Mouse (Mus musculus) CH12.LX (cell line): ENCODE results near the gene Tbck. TPM values are rescaled to one million over a fixed set of nuclear protein-coding genes. Genes with fewer than 3 reads are reported as not detected.

ENCODE experiments used
- DNase-seq: peaks from one replicate; pipeline ENCODE4 v3.0.0-alpha.2; 2013; ENCODE audit errors: extremely low read depth
- H3K27ac ChIP-seq: 2 replicates; pipeline ENCODE4 v1.5.1; 2012; ENCODE audit warnings: low read depth, mild to moderate bottlenecking, control low read depth, moderate library complexity; ENCODE audit not compliant: insufficient read depth
- H3K27me3 ChIP-seq: replicated peaks from 2 replicates; pipeline ENCODE3; 2012; ENCODE audit warnings: inconsistent platforms
- H3K36me3 ChIP-seq, 2 experiments: replicated peaks in 1 of 2; 2 replicates each; pipeline versions ENCODE3 to v1.6.1; 2012; ENCODE audit warnings: inconsistent platforms in 1 of 2, low read length in 1 of 2, mild to moderate bottlenecking in 1 of 2, mixed read lengths in 1 of 2, moderate library complexity in 1 of 2; ENCODE audit not compliant: control insufficient read depth in 1 of 2, insufficient read depth in 1 of 2
- H3K4me1 ChIP-seq, 2 experiments: 2 replicates each; pipeline ENCODE4 v1.6.1; 2012; ENCODE audit warnings: inconsistent platforms in 1 of 2, moderate library complexity in 1 of 2; ENCODE audit not compliant: insufficient read depth in 2 of 2, control insufficient read depth in 1 of 2
- H3K4me2 ChIP-seq: 2 replicates; pipeline ENCODE4 v1.6.1; 2012; ENCODE audit warnings: low read depth, mild to moderate bottlenecking, control low read depth; ENCODE audit not compliant: poor library complexity, insufficient read depth, severe bottlenecking
- H3K4me3 ChIP-seq, 3 experiments: fragments of 150-350 bp in 1 of 3; sonication (generic) in 1 of 3; replicated peaks in 1 of 3; 2 replicates each; pipeline versions ENCODE3 to v1.5.1; 2011 to 2012; ENCODE audit warnings: low read depth in 2 of 3, low read length in 2 of 3, mild to moderate bottlenecking in 2 of 3, moderate library complexity in 2 of 3, control low read depth in 1 of 3, improper control_type of control experiment in 1 of 3, inconsistent platforms in 1 of 3, mixed read lengths in 1 of 3; ENCODE audit not compliant: poor library complexity in 1 of 3
- H3K79me2 ChIP-seq: replicated peaks from 2 replicates; pipeline ENCODE4 v1.6.1; 2012; ENCODE audit warnings: mild to moderate bottlenecking, moderate library complexity; ENCODE audit not compliant: control insufficient read depth, poor library complexity, insufficient read depth, severe bottlenecking; ENCODE audit errors: extremely low read depth
- H3K9ac ChIP-seq: 2 replicates; pipeline ENCODE4 v1.6.1; 2012; ENCODE audit warnings: low read depth, mild to moderate bottlenecking, control low read depth, moderate library complexity; ENCODE audit not compliant: insufficient read depth
- H3K9me3 ChIP-seq: replicated peaks from 2 replicates; pipeline ENCODE3; 2012; ENCODE audit warnings: low read length, inconsistent platforms, mixed read lengths
- BHLHE40 ChIP-seq: IDR thresholded peaks from 2 replicates; pipeline ENCODE4 v1.6.1; 2011; ENCODE audit warnings: mild to moderate bottlenecking, low read depth, low read length, improper control_type of control experiment
- CHD1 ChIP-seq: IDR thresholded peaks from 2 replicates; pipeline ENCODE4 v1.6.1; 2012; ENCODE audit warnings: low read depth, low read length, improper control_type of control experiment, inconsistent platforms
- CHD2 ChIP-seq: IDR thresholded peaks from 2 replicates; pipeline ENCODE4 v1.6.1; 2011; ENCODE audit warnings: low read length, improper control_type of control experiment
- CTCF ChIP-seq, 2 experiments: IDR thresholded peaks in 1 of 2; conservative IDR thresholded peaks in 1 of 2; 2 replicates each; pipeline ENCODE4 v1.5.1; 2011 to 2012; ENCODE audit warnings: low read depth in 2 of 2, low read length in 2 of 2, improper control_type of control experiment in 1 of 2, inconsistent platforms in 1 of 2, mild to moderate bottlenecking in 1 of 2, moderate library complexity in 1 of 2
- E2F4 ChIP-seq: IDR thresholded peaks from 2 replicates; pipeline ENCODE4 v1.6.1; 2011; ENCODE audit warnings: low read depth, low read length, improper control_type of control experiment; ENCODE audit not compliant: insufficient replicate concordance
- ELF1 ChIP-seq: IDR thresholded peaks from 2 replicates; pipeline ENCODE4 v1.6.1; 2014; ENCODE audit warnings: low read depth, mild to moderate bottlenecking, inconsistent platforms, low read length, improper control_type of control experiment
- EP300 ChIP-seq: IDR thresholded peaks from 2 replicates; pipeline ENCODE4 v1.6.1; 2011; ENCODE audit warnings: low read length, improper control_type of control experiment
- ETS1 ChIP-seq: conservative IDR thresholded peaks from 2 replicates; pipeline ENCODE4 v1.6.1; 2012; ENCODE audit warnings: low read depth, mild to moderate bottlenecking, inconsistent platforms, low read length, improper control_type of control experiment, moderate library complexity
- GABPA ChIP-seq: IDR thresholded peaks from 2 replicates; pipeline ENCODE4 v1.6.1; 2012; ENCODE audit warnings: low read depth, low read length, improper control_type of control experiment, inconsistent platforms; ENCODE audit not compliant: insufficient replicate concordance
- HCFC1 ChIP-seq: IDR thresholded peaks from 2 replicates; pipeline ENCODE4 v1.6.1; 2012; ENCODE audit warnings: low read depth, mild to moderate bottlenecking, inconsistent platforms, low read length, improper control_type of control experiment
- IRF4 ChIP-seq: IDR thresholded peaks from 2 replicates; pipeline ENCODE4 v1.6.1; 2014; ENCODE audit warnings: low read depth, mild to moderate bottlenecking, inconsistent platforms, low read length, improper control_type of control experiment
- JUN ChIP-seq: IDR thresholded peaks from 2 replicates; pipeline ENCODE4 v1.6.1; 2011; ENCODE audit warnings: low read depth, mild to moderate bottlenecking, low read length, improper control_type of control experiment, moderate library complexity; ENCODE audit not compliant: insufficient read depth
- KAT2A ChIP-seq: IDR thresholded peaks from 2 replicates; pipeline ENCODE4 v1.6.1; 2012; ENCODE audit warnings: low read length, improper control_type of control experiment, inconsistent platforms; ENCODE audit not compliant: insufficient replicate concordance
- MAFK ChIP-seq: IDR thresholded peaks from 2 replicates; pipeline ENCODE4 v1.6.1; 2011; ENCODE audit warnings: low read length, improper control_type of control experiment; ENCODE audit not compliant: insufficient replicate concordance
- MAZ ChIP-seq: IDR thresholded peaks from 2 replicates; pipeline ENCODE4 v1.6.1; 2012; ENCODE audit warnings: low read depth, mild to moderate bottlenecking, inconsistent platforms, low read length, improper control_type of control experiment, moderate library complexity
- MEF2A ChIP-seq: IDR thresholded peaks from 2 replicates; pipeline ENCODE4 v1.6.1; 2014; ENCODE audit warnings: low read depth, mild to moderate bottlenecking, inconsistent platforms, low read length, improper control_type of control experiment, borderline replicate concordance
- MXI1 ChIP-seq: IDR thresholded peaks from 2 replicates; pipeline ENCODE4 v1.6.1; 2011; ENCODE audit warnings: mild to moderate bottlenecking, low read depth, low read length, improper control_type of control experiment
- NELFE ChIP-seq: IDR thresholded peaks from 2 replicates; pipeline ENCODE4 v1.6.1; 2011; ENCODE audit warnings: low read depth, low read length, improper control_type of control experiment
- NRF1 ChIP-seq: IDR thresholded peaks from 2 replicates; pipeline ENCODE4 v1.6.1; 2014; ENCODE audit warnings: low read depth, mild to moderate bottlenecking, inconsistent platforms, low read length, improper control_type of control experiment, moderate library complexity
- PAX5 ChIP-seq: IDR thresholded peaks from 2 replicates; pipeline ENCODE4 v1.6.1; 2012; ENCODE audit warnings: low read length, inconsistent platforms, mixed read lengths
- POLR2A ChIP-seq: IDR thresholded peaks from 2 replicates; pipeline ENCODE4 v1.6.1; 2011; ENCODE audit warnings: low read depth, mild to moderate bottlenecking, improper control_type of control experiment, low read length
- POLR2AphosphoS2 ChIP-seq: IDR thresholded peaks from 2 replicates; pipeline ENCODE4 v1.6.1; 2011; ENCODE audit warnings: low read depth, low read length, improper control_type of control experiment
- RCOR1 ChIP-seq: conservative IDR thresholded peaks from 2 replicates; pipeline ENCODE4 v1.6.1; 2012; ENCODE audit warnings: low read depth, mild to moderate bottlenecking, inconsistent platforms, low read length, improper control_type of control experiment
- SIN3A ChIP-seq: IDR thresholded peaks from 2 replicates; pipeline ENCODE4 v1.6.1; 2012; ENCODE audit warnings: low read length, improper control_type of control experiment, inconsistent platforms
- TBP ChIP-seq: conservative IDR thresholded peaks from 2 replicates; pipeline ENCODE4 v1.6.1; 2011; ENCODE audit warnings: low read depth, low read length, improper control_type of control experiment
- TCF12 ChIP-seq: IDR thresholded peaks from 2 replicates; pipeline ENCODE4 v1.6.1; 2014; ENCODE audit warnings: low read depth, mild to moderate bottlenecking, inconsistent platforms, low read length, improper control_type of control experiment
- ZC3H11A ChIP-seq: IDR thresholded peaks from 2 replicates; pipeline ENCODE4 v1.6.1; 2012; ENCODE audit warnings: low read depth, mild to moderate bottlenecking, inconsistent platforms, low read length, improper control_type of control experiment
- ZMIZ1 ChIP-seq: IDR thresholded peaks from 2 replicates; pipeline ENCODE4 v1.6.1; 2012; ENCODE audit warnings: low read depth, mild to moderate bottlenecking, inconsistent platforms, low read length, improper control_type of control experiment
- ZNF384 ChIP-seq: IDR thresholded peaks from 2 replicates; pipeline ENCODE4 v1.6.1; 2012; ENCODE audit warnings: low read depth, low read length, improper control_type of control experiment, inconsistent platforms
- dilution Hi-C: fragments of 300-500 bp; cut with MboI; formaldehyde crosslinking; loops from 2 replicates; pipeline ENCODE4 v1.14.3; 2020; ENCODE audit warnings: low sequenced_read_pairs; ENCODE audit not compliant: extremely low pct_unique_long_range_greater_than_20kb, extremely low pct_ligation_motif_present
- in situ Hi-C: fragments of 300-500 bp; cut with MboI; formaldehyde crosslinking; loops from 3 replicates; pipeline ENCODE4 v1.14.3; 2019; ENCODE audit warnings: low sequenced_read_pairs, low pct_ligation_motif_present, low pct_unique_long_range_greater_than_20kb, mixed read lengths
- polyA plus RNA-seq: library from polyadenylated mRNA; unstranded; fragments of >175 nt; gene quantifications from 2 replicates; pipeline ENCODE4 v1.2.1, GENCODE M21; 2012; ENCODE audit warnings: low read depth; ENCODE audit not compliant: insufficient read length
- total RNA-seq, 2 experiments: library from RNA; depleted of rRNA; stranded (reverse); fragments of 300-350 nt in 1 of 2; fragments of >200 nt in 1 of 2; gene quantifications; 2 replicates each; pipeline ENCODE4 v1.2.3; 2012 to 2014

Tbck gene
- total and polyA plus RNA-seq, 3 experiments: 9.2 to 18.7 (median 14.5) TPM

DNA sequence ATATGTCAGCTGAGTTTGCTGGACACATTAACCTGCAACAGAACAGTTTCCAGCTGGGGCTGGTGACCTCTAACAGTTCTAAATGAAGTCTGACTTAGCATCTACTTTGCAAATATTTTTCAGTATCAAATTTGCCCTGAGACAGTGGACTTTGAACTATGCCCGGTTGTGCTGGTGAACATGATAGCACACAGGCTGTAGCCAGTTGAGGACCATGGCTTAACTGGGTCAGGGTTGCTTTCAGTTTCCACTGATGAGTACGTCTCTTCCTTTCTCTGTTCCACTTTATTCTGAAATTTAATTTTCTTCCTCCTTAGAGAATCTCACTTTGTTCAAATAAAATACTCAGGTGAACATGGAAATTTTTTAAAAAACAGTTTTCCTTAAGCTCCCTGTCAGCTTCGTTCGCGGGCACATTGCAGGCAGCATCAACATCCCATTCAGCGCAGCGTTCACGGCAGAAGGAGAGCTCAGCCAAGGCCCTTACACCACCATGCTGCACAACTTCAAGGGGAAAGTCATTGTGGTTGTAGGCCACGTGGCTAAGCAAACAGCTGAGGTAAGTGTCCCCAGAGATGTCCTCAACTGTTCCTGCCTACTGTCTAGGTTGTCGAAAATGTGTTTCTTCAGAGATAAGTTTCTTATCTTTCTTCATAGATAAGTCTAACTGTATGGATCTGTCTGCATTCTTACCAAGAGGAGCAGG, 131.0 kb downstream of the Tbck start (continued):
- TF ChIP-seq POLR2A (peak; percentile 66), GABPA (no peak), MAZ (0 out of 2 replicates have a peak, but pooled peaks have one; percentile 60), MAFK (peak; percentile 70; the same call in 1 of the 2 replicates), RCOR1 (no peak), JUN (peak; percentile 64), CHD1 (peak; percentile 92; the same call in 1 of the 2 replicates)

DNA sequence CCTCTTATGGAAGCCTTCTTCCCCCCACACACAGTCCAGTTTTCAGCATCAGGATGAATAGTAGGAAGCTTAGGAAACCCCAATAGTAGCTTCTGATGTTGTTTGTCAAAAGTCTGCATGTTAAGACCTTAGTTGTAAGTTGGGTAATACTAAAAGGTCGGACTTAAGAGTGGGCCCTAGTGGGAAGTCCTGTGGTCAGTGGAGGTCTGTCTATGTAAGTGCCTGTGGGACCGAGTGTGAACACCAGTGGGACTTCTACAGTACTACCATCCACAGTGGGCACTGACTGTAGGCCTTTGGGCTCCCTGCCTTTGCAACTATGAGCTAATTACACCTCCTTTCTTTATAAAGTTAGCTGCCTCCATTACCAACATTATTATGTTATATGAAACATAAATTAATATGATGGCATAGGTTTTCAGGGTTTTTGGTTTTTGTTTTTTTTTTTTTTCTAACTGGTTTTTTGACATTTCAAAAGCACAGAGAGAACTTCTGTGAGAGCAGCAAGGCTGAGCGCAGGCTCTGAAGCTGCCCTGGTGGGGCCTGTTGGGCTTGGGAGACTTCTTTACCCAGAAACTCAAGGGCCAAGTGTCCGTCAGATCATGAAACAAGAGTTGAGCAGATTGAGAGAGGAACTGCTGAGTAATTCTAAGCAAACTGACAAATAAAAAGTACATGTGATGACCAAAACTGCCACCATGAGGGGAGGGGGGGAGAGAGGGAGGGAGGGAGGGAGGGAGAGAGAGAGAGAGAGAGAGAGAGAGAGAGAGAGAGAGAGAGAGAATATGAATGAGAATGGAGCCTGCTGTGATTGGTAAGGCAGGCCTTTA, 131.8 kb downstream of the Tbck start:
- in situ Hi-C loops: no loop called here
- H3K4me3 ChIP-seq: no peak overlapping the region
- peaks cover 0 to 14% of the 10 kb centered on the region in 2 experiments for H3K36me3 ChIP-seq
- peak; percentile 98 for TF ChIP-seq MAZ
- TF ChIP-seq ZC3H11A: no peak
- 0 out of 2 replicates have a peak, but pooled peaks have one; percentile 21 for TF ChIP-seq NRF1
- no peak for TF ChIP-seq JUN
- TF ChIP-seq RCOR1: peak; percentile 55; the same call in 1 of the 2 replicates
- no peak for TF ChIP-seq PAX5
- TF ChIP-seq ETS1: peak; percentile 40; the same call in 1 of the 2 replicates
- 0 out of 2 replicates have a peak, but pooled peaks have one; percentile 78 for TF ChIP-seq CHD1
- no peak for TF ChIP-seq TBP
- TF ChIP-seq BHLHE40: no peak; the same call in 1 of the 2 replicates
- peak; percentile 64; the same call in 1 of the 2 replicates for TF ChIP-seq SIN3A
- no peak for TF ChIP-seq MEF2A
- peak; percentile 58; the same call in 1 of the 2 replicates for TF ChIP-seq CHD2
- TF ChIP-seq POLR2A: peak; percentile 42; the same call in 1 of the 2 replicates
- TF ChIP-seq IRF4: peak; percentile 86
- TF ChIP-seq NELFE: peak; percentile 36; the same call in 1 of the 2 replicates
- no peak for TF ChIP-seq KAT2A
- no peak for TF ChIP-seq E2F4
- TF ChIP-seq TCF12: peak; percentile 44; the same call in 1 of the 2 replicates
- peak; percentile 37 for TF ChIP-seq HCFC1
- TF ChIP-seq ELF1: no peak; the same call in 1 of the 2 replicates
- TF ChIP-seq MXI1: no peak; the same call in 1 of the 2 replicates
- no peak for TF ChIP-seq CTCF (conservative IDR thresholded peaks at IDR 0.05 in 1 of 2, IDR thresholded peaks at IDR 0.05 in 1 of 2; ENCODE audit: low read depth in 2 of 2, low read length in 2 of 2)
- 0 out of 2 replicates have a peak, but pooled peaks have one; percentile 24 for TF ChIP-seq ZMIZ1
- TF ChIP-seq POLR2AphosphoS2: 0 out of 2 replicates have a peak, but pooled peaks have one; percentile 55
- TF ChIP-seq ZNF384: peak; percentile 34; the same call in 1 of the 2 replicates
- TF ChIP-seq EP300: peak; percentile 59
- TF ChIP-seq, all 38 proteins: peak for 16
- Histone ChIP-seq H3K9me3 (no peaks in the 10 kb centered on the region), H3K79me2 (no peaks in the 10 kb centered on the region), H3K27ac (peak overlapping the region; percentile 72), H3K27me3 (no peaks in the 10 kb centered on the region), H3K9ac (peak overlapping the region; percentile 44), H3K4me2 (peak overlapping the region; percentile 65), H3K4me1 (peaks cover 17 to 43% of the 10 kb centered on the region in 2 experiments)
- dilution Hi-C loops: no loop called here
- peak; percentile 71 for DNase-seq
